In the genomic region with DNA sequence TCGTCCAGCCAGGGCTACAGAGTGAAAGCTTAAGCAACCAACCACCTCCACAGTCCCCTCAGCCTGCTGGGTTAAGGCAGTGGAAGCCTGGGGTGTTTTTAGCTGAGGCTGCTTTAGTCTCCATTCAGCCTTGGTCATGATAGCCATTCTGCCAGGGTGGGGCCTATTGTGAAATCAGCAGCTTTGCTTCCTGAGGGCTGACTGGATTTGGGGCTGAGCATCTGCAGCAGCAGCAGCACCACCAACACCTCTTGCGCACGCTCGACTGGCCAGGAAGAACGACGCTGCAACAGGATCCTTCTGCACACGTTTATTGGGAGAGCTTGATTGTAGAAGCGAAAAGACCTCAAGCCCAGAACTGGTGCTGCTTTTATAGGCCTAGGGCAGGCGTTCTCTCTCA, we compare ENCODE assay signal across 17 mouse cellular contexts.
A peak's percentile ranks its signal among the peaks of the same experiment; 100 is the strongest.
DNase-seq lines count a peak whose midpoint lies in the region; ATAC-seq lines count a peak whose summit lies in the region.
"Had no signal": no experiment of that assay in that cellular context is flagged by ENCODE, and none has a peak within 500 bp of the region (broad histone marks: within the 10 kb centered on the region; RNA-seq: fewer than 3 reads in every experiment).

No protein-coding gene starts in this region.

- peak; percentile 19 for DNase-seq in adrenal gland, adult 2 months
- DNase-seq in adrenal gland, adult 8-10 months, result no peak
- DNase-seq in 416B (ENCODE audit: low read depth), result peak; percentile 73
- no peak for DNase-seq in gastrocnemius, adult 18-20 months (ENCODE audit: low spot score)
- DNase-seq: adrenal gland, postnatal 10 days; cerebellum, adult 11-12 months; cerebellum, adult 9-10 months; cerebellum, postnatal 25 days; forebrain, postnatal 0 days; gastrocnemius, postnatal 36 days; heart, adult 18-20 months; heart, postnatal 14 days had no signal

- 0 out of 2 replicates have a peak, but pooled peaks have one; percentile 47 for ATAC-seq in common myeloid progenitor, adult 5-6 weeks (replicated peaks; ENCODE audit: low read depth, poor library complexity, severe bottlenecking)
- peak; percentile 64 for ATAC-seq in megakaryocyte progenitor cell, adult 5-6 weeks (replicated peaks; ENCODE audit: poor library complexity)
- no peak for ATAC-seq in frontal cortex, adult (ENCODE audit: low TSS enrichment)
- ATAC-seq: forebrain, embryonic 13.5 days; forebrain, postnatal 0 days; intestine, embryonic 15.5 days had no signal

Comparison
In these comparisons a context has a peak if more than half of its experiments do, and no peak if none do; other contexts are left out.
1. DNase-seq: peak in adrenal gland, adult 2 months (single experiment) and 416B (single experiment); none in adrenal gland, adult 8-10 months (single experiment) and gastrocnemius, adult 18-20 months (single experiment).